Mouse (Mus musculus) olfactory bulb, adult 2 months (tissue): ENCODE data around the gene Pacrg.

Source experiments
- CTCF ChIP-seq: fragments of 200-500 bp; IDR thresholded peaks from 2 replicates; pipeline ENCODE4 v1.5.1; 2012; ENCODE audit warnings: low read depth, mild to moderate bottlenecking, low read length, moderate library complexity; ENCODE audit not compliant: insufficient read depth
- POLR2A ChIP-seq: fragments of 200-500 bp; IDR thresholded peaks from 2 replicates; pipeline ENCODE4 v1.6.1; 2012; ENCODE audit warnings: mild to moderate bottlenecking, low read depth, low read length, moderate library complexity; ENCODE audit not compliant: insufficient read depth

DNA sequence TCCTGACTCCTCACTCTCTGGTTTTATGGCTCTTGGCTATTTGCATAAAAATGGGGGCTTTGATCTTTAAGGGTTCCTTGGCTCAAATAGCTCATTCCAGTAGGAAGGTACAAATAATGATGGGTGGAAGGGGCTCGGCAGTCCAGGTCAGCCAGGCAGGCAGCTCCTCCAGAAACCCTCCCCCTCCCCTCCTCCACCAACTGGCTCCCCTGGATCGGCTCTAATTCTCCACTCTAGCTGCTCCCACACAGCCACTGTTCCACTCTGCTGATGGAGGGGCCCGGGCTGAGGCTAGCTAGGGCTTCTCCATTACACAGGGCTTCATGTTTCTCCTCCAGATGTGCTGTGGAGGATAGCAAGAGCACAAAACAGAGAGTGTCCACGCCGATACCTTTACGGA lies 325.3 kb downstream of the Pacrg start:
- TF ChIP-seq CTCF (no peak), POLR2A (no peak)
